Mouse (Mus musculus): ENCODE results near the gene Spats1. TPM values are rescaled to one million over a fixed set of nuclear protein-coding genes. Genes with fewer than 3 reads are reported as not detected.
"Not testable (repeated sequence)": the region's sequence is repeated elsewhere in the genome, so short reads cannot be mapped to it uniquely, and the experiment has no call there.

The Spats1 gene
- polyA plus RNA-seq, 1 experiment from 2014 or later, result 1.1 TPM

DNA sequence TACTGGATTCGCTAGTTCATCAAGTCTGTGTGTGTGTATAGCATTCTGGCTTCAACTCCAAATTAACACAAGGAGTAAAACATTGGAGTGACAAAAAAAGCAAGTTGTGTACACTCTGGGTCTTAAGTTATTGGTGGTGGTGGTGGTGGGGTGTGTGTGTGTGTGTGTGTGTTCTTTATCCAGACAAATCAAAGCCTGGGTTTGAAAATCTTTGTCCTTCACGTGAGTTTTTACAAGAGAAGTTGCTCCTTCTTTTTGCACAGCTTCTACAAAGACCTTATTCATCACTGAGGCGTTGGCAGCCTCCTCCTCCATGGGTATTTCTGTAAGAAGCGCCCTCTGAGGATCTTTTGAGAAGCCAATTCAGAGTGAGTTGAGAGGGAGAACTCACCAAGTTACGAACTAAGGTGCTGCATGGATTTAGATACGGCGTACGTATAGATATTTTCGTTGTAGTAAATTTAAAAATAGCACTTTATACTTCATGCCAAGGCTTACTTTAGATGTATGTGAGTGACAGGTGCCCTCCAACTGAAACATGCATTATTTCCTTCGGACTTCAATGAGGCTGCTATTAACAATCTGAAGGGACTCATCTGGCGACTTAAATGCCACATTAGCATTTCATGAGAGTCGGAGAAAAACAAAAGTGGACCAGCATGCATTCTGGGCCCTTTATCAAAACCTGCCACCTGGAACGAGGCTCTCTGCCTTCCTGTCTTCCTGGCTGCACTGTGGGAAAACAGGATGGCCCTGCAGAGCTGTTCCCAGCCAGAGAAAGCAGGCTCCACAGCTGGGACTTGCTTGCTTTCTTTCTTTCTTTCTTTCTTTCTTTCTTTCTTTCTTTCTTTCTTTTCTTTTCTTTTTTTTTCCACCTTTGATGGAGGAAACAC lies 18.7 kb downstream of the Spats1 start:
- H3K4me1 ChIP-seq, result no peaks in the 10 kb centered on the region
- no peak for DNase-seq (ENCODE audit: low spot score)
- no peaks in the 10 kb centered on the region for H3K36me3 ChIP-seq
- 69% methylated on average over 13 of the region's 13 CpGs for WGBS
- H3K9me3 ChIP-seq (replicated peaks), result no peaks in the 10 kb centered on the region
- H3K4me3 ChIP-seq, result no peak overlapping the region
- H3K27me3 ChIP-seq (ENCODE audit: low read depth, poor library complexity, severe bottlenecking), result no peaks in the 10 kb centered on the region
- no peak overlapping the region for H3K27ac ChIP-seq

DNA sequence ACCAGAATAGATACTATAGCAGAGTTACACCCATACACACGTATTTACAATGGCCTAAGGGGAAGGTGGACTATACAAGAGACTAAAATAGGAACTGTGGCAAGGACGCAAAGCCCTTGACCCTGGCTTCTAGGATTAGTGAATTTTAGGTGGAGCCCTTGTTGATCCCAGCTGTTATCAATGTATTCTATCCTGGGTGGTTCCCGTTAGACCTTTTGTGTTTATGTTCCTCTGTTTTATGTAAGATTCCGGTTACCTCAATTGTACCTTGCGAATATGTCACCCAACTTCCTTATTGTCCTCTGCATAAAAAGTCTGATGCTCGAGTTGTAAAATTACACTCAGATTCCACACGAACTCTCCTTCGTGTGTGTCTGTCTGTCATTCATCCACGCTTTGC lies 19.4 kb downstream of the Spats1 start:
- not testable (repeated sequence) for H3K4me1 ChIP-seq; DNase-seq (ENCODE audit: low spot score); H3K4me3 ChIP-seq; H3K9me3 ChIP-seq (replicated peaks); H3K27ac ChIP-seq; H3K36me3 ChIP-seq; H3K27me3 ChIP-seq (ENCODE audit: low read depth, poor library complexity, severe bottlenecking)
- 93% methylated on average over 9 of the region's 9 CpGs for WGBS

DNA sequence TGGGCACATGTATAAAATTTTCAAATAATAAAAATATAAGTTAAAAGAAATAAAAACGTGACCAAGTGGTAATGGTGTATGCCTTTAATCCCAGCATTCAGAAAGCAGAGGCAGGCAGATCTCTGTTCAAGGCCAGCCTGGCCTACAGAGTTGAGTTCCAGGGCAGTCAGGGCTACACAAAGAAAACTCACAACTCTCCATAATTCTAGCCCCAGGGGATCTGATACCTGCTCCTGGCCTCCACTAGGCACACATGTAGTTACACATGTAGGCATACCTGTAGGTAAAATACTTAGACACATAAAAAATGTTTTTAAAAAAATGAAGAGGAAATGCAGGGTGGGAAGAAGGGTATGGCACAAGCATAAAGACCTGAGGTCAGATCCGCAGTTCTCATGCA lies 20.4 kb downstream of the Spats1 start:
- Histone ChIP-seq H3K9me3 (replicated peaks) (no peaks in the 10 kb centered on the region), H3K4me1 (no peaks in the 10 kb centered on the region), H3K27me3 (ENCODE audit: low read depth, poor library complexity, severe bottlenecking) (no peaks in the 10 kb centered on the region), H3K27ac (no peak overlapping the region), H3K36me3 (no peaks in the 10 kb centered on the region), H3K4me3 (no peak overlapping the region)
- DNase-seq (ENCODE audit: low spot score), result no peak
- 89% methylated on average over 2 of the region's 2 CpGs for WGBS

DNA sequence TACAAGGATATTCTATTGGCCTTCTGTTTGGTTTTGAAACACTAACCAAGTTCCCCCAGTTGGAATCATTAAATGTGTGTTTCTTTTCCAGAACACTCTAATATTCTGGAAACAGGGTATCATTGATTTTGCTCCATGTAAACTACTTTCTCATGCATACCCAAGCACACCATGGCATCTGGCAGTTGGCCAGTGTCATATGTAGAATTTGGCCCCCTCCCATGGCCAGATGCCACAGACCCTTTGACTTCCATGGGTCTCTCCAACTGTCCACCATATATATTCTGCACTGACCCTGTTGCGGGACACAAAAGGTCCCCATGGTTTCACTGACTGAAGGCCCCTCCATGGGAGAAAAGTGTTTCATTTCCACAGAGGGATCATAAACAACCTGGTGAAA lies 22.9 kb downstream of the Spats1 start:
- no peaks in the 10 kb centered on the region for H3K27me3 ChIP-seq (ENCODE audit: low read depth, poor library complexity, severe bottlenecking)
- 100% methylated on average over 1 of the region's 1 CpGs for WGBS

DNA sequence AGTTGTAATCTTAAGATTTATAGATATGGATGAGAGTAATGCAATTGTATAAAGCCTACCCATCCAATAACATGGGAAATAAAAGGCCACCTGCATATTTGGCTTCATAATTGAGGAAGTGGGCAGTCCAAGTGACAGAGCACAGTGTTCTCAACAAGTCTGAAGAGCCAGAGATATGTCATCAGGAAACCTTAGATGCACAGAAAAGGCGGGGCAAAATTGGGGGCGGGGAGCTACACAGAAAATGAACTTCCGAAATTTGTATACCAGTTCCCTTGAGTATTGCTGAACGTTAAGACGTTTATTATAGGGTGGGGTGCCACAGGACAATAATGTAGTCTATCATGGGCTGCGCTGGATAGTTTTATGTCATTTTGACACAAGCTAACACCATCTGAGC lies 25.1 kb downstream of the Spats1 start:
- WGBS, result 95% methylated on average over 6 of the region's 6 CpGs
- Histone ChIP-seq H3K4me1 (no peaks in the 10 kb centered on the region), H3K27ac (no peak overlapping the region), H3K9me3 (replicated peaks) (no peaks in the 10 kb centered on the region), H3K27me3 (ENCODE audit: low read depth, poor library complexity, severe bottlenecking) (no peaks in the 10 kb centered on the region), H3K4me3 (no peak overlapping the region), H3K36me3 (peaks cover 15% of the 10 kb centered on the region)
- DNase-seq (ENCODE audit: low spot score), result no peak

More for the DNA sequence above, 22.9 kb downstream of the Spats1 start:
- H3K36me3 ChIP-seq, result peaks cover 8% of the 10 kb centered on the region
- H3K9me3 ChIP-seq (replicated peaks), result no peaks in the 10 kb centered on the region
- H3K27ac ChIP-seq, result no peak overlapping the region
- H3K4me3 ChIP-seq, result no peak overlapping the region
- DNase-seq (ENCODE audit: low spot score), result no peak
- H3K4me1 ChIP-seq, result no peaks in the 10 kb centered on the region

DNA sequence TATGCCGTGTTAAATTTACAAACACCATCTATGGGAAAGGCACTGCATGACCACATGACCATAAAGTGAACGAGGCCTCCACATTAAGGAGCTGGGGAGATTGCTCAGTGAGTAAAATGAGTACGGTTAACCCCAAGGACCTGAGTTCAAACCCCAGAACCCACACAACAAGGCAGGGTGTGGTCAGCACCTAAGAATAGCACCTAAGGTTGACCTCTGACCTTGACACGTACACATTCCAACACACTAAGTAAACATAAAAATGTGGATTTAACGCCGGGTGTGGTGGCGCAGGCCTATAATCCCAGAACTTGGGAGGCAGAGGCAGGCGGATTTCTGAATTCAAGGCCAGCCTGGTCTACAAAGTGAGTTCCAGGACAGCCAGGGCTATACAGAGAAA lies 25.6 kb downstream of the Spats1 start:
- WGBS, result 92% methylated on average over 8 of the region's 8 CpGs
- Histone ChIP-seq H3K4me3 (no peak overlapping the region), H3K27me3 (ENCODE audit: low read depth, poor library complexity, severe bottlenecking) (no peaks in the 10 kb centered on the region), H3K27ac (no peak overlapping the region), H3K36me3 (peaks cover 15% of the 10 kb centered on the region), H3K4me1 (no peaks in the 10 kb centered on the region), H3K9me3 (replicated peaks) (no peaks in the 10 kb centered on the region)
- DNase-seq (ENCODE audit: low spot score), result no peak

DNA sequence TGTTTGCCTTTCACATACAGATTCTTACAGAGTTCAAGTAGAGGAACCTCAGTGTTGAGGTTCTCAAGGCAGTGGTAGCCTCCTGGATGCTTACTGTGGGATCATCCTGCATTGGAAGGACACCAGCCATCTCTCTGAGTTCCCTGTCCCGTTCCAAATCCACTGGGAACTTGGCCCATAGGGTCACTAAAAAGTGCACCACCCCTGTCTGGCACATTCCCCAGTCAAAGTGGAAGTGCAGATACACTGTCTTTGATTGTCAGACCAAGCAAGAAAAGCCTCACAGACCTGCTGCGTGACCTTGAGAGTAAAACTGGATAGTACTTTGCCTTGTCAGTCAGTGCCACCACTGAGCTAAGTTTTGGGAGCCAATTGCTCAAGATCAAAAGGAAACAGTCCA lies 28.2 kb downstream of the Spats1 start:
- DNase-seq (ENCODE audit: low spot score), result no peak
- H3K9me3 ChIP-seq (replicated peaks), result no peaks in the 10 kb centered on the region
- H3K36me3 ChIP-seq, result peaks cover 19% of the 10 kb centered on the region
- no peaks in the 10 kb centered on the region for H3K27me3 ChIP-seq (ENCODE audit: low read depth, poor library complexity, severe bottlenecking)
- no peak overlapping the region for H3K27ac ChIP-seq
- 90% methylated on average over 2 of the region's 2 CpGs for WGBS
- no peaks in the 10 kb centered on the region for H3K4me1 ChIP-seq
- H3K4me3 ChIP-seq, result no peak overlapping the region

DNA sequence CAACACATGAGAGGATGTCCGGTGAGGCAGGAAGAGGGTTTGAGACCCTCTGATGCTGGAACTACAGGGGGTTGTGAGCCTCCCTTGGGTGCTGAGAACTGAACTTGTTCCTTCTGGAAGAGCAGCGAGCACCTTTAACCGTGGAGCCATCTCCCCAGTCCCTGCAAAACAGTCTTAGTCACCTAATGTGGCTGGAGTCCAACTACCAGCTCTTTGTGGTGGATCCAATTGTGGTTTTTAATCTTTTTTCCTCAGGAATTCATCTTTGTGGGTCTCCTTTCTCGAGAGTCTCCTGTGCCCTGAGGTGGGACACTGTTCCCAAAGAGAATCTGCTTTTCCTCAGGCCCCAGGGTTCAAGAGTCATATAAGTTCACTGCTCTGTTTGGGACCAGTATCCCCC lies 29.3 kb downstream of the Spats1 start:
- H3K4me1 ChIP-seq, result no peaks in the 10 kb centered on the region
- DNase-seq (ENCODE audit: low spot score), result no peak
- H3K27me3 ChIP-seq (ENCODE audit: low read depth, poor library complexity, severe bottlenecking), result no peaks in the 10 kb centered on the region
- H3K4me3 ChIP-seq, result no peak overlapping the region
- peaks cover 30% of the 10 kb centered on the region for H3K36me3 ChIP-seq
- H3K27ac ChIP-seq, result no peak overlapping the region
- H3K9me3 ChIP-seq (replicated peaks), result no peaks in the 10 kb centered on the region
- WGBS, result 95% methylated on average over 4 of the region's 4 CpGs

DNA sequence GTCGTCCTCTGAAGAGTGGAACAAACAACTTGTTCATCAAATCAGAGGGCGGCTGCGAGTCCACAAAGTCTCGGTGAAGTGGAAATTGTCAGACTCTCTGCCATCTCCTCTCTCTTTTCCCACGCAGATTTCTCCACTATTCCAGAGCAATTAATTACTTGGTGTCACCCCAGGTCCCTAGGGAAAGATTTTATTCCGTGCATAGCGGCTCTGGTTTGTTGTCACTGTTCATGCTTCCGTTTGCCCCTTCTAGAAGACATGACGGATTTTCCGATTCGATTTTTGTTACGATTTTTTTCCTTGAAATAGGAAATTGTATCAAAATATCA lies 41.0 kb downstream of the Spats1 start:
- Histone ChIP-seq H3K4me1 (peaks cover 20% of the 10 kb centered on the region), H3K27me3 (ENCODE audit: low read depth, poor library complexity, severe bottlenecking) (no peaks in the 10 kb centered on the region), H3K9me3 (replicated peaks) (no peaks in the 10 kb centered on the region), H3K27ac (peak overlapping the region; percentile 94), H3K4me3 (peak overlapping the region; percentile 98), H3K36me3 (peaks cover 26% of the 10 kb centered on the region)
- WGBS, result 10% methylated on average over 12 of the region's 12 CpGs
- no peak for DNase-seq (ENCODE audit: low spot score)

DNA sequence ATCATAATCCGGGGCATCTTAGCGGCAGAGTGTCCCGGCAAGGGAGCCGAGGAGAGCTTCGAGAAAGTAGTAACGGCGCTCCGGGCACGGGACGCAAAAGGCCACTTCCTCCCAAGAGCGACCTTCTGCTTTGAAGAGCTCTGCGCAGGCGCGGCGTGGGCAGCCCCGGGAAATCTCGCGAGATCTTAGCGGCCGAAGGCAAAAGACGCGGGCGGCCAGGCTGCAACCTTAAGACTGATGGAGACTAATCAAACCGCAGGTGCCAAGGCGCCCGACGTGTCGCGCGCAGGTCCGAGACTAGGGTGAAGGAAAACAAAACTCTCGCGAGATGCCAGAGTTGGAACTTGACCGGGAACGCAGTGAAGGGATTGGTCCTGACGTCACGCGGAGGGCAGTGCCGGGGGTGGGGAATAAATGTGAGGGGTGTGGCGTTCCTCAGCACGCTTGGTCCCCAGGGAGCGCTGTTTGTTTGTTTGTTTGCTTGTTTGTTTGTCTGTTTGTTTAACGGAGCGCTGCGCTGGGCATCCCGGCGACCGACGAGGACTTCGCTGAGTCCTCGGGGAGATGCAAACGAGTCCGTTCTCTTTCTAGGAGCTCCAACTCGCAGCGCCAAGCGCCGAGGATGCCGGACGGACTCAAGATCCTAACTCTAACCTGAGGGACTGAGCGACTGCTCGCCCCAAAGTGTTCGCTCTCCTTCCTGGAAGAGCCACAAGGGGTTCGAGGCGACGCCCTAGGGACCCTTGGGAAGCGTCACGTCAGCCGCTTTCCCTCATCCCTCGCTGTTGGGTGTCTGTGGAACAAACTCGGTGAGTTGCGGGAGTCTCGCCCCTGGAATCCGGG lies 41.6 kb downstream of the Spats1 start, which contains the start of gene Cdc5l:
TSS of gene Cdc5l (minus strand) at position 319 of the 843 bp plus-strand sequence.
- no peaks in the 10 kb centered on the region for H3K27me3 ChIP-seq (ENCODE audit: low read depth, poor library complexity, severe bottlenecking)
- WGBS, result under 1% methylated on average over 73 of the region's 73 CpGs

DNA sequence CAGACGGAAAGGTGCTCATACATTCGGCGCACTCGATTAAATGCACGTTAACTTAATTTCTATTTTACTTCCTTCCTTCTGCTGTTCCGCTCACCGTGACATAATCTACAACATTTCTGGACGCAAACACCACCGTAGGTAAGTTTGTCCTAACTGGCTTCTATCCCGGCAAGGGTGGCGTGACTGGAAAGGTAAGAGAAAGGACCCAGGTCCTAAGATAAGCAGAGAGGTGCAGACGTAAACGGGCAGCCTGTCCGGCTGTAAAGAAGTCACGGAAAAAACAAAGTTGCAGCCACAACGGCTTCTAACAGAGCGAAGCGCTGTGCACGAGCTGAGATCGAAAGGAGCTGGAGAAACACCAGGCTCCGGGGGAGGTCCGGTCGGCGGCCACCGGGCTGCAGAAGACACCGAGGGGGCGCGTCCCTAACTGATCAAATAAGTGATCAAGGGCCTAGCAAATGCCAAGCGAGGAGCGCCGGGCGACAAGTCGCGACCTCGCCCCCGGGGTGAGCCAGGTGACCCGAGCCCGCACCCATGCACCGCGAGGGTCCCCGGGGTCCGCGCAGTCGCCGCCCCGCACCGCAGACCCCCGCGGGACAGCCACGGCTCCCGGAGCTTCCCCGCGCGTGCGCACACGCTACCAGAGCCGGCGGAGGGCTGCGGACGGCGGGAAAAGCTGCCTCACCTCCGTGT lies 42.4 kb downstream of the Spats1 start:
- H3K36me3 ChIP-seq, result peaks cover 24% of the 10 kb centered on the region
- peak overlapping the region; percentile 94 for H3K27ac ChIP-seq
- no peaks in the 10 kb centered on the region for H3K27me3 ChIP-seq (ENCODE audit: low read depth, poor library complexity, severe bottlenecking)
- DNase-seq (ENCODE audit: low spot score), result no peak
- peak overlapping the region; percentile 98 for H3K4me3 ChIP-seq
- peaks cover 20% of the 10 kb centered on the region for H3K4me1 ChIP-seq
- H3K9me3 ChIP-seq (replicated peaks), result no peaks in the 10 kb centered on the region
- WGBS, result 2% methylated on average over 62 of the region's 62 CpGs

More for the DNA sequence above, 41.6 kb downstream of the Spats1 start, which contains the start of gene Cdc5l:
- Histone ChIP-seq H3K4me1 (peaks cover 20% of the 10 kb centered on the region), H3K9me3 (replicated peaks) (no peaks in the 10 kb centered on the region), H3K36me3 (peaks cover 23% of the 10 kb centered on the region), H3K27ac (peak within 1 kb of the TSS; percentile 94), H3K4me3 (peak within 1 kb of the TSS; percentile 98)
- DNase-seq (ENCODE audit: low spot score), result peak; percentile 98

DNA sequence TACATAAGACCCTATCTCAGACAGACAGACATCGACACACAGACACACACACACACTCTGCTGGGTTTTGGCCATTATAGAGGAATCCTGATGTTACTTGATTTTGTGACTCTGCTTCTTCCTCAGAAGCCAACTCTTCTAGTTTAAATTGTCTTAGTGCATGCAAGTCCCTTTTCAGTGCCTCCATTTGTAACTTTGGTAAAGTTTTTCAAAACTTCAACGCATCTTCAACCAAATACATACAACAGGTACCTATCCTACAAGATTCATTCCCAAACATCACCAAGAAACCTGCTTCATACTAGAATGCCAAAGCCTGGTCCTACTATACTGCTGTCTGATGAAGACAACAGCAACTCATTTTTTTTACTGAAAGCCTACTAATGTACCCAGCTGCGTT lies 43.2 kb downstream of the Spats1 start:
- Histone ChIP-seq H3K9me3 (replicated peaks) (no peaks in the 10 kb centered on the region), H3K4me1 (peaks cover 20% of the 10 kb centered on the region), H3K27me3 (ENCODE audit: low read depth, poor library complexity, severe bottlenecking) (no peaks in the 10 kb centered on the region), H3K27ac (no peak overlapping the region), H3K36me3 (peaks cover 24% of the 10 kb centered on the region), H3K4me3 (peak overlapping the region; percentile 98)
- DNase-seq (ENCODE audit: low spot score), result no peak
- 88% methylated on average over 3 of the region's 3 CpGs for WGBS
